Mouse (Mus musculus): Measurements from ENCODE around the gene Rbms3.

DNA sequence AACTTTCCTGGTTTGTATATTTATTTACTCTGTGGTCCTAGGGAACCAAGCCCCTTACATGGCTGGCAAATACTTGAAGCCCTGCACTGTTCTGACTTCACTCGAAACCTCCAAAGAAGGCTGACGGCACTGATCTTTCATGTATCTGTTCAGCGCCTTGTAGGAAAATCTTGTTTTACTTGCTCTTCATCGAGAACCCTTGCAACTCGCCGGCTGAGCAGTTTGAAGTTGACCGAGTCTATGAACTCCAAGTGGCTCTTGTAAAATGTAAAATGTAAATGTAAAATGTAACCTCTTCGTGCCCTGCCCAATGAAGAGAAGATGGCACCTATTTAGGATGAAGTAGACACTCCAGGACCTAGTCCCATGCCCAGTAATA lies 537.5 kb downstream of the Rbms3 start:
- TF ChIP-seq CTCF (IDR thresholded peaks at IDR 0.05; ENCODE audit: extremely low read depth, insufficient read depth, low read length) (no peak), POLR2A (IDR thresholded peaks at IDR 0.05; ENCODE audit: extremely low read depth, insufficient read depth, low read length) (no peak)

Data from cortical plate, adult 2 months (tissue).